Mouse (Mus musculus) heart, embryonic 10.5 days (tissue): Measurements from ENCODE around the gene Acd. TPM values are rescaled to one million over a fixed set of nuclear protein-coding genes. Genes with fewer than 3 reads are reported as not detected.

ENCODE experiments used
- DNase-seq: peaks from one replicate; pipeline ENCODE4 v3.0.0-alpha.2; 2017; ENCODE audit warnings: low spot score
- H3K27ac ChIP-seq: fragments of 300-500 bp; sonication (generic); 2 replicates; pipeline ENCODE4 v1.5.1; 2016; ENCODE audit warnings: mild to moderate bottlenecking
- H3K27me3 ChIP-seq: fragments of 300-500 bp; sonication (generic); 2 replicates; pipeline ENCODE4 v1.6.1; 2016; ENCODE audit warnings: mild to moderate bottlenecking; ENCODE audit not compliant: poor library complexity, insufficient read depth, severe bottlenecking
- H3K36me3 ChIP-seq: fragments of 300-500 bp; sonication (generic); 2 replicates; pipeline ENCODE4 v1.6.1; 2016; ENCODE audit warnings: mild to moderate bottlenecking, moderate library complexity
- H3K4me1 ChIP-seq: fragments of 300-500 bp; sonication (generic); 2 replicates; pipeline ENCODE4 v1.6.1; 2016; ENCODE audit warnings: mild to moderate bottlenecking
- H3K4me3 ChIP-seq: fragments of 300-500 bp; sonication (generic); 2 replicates; pipeline ENCODE4 v1.5.1; 2016; ENCODE audit warnings: mild to moderate bottlenecking, moderate library complexity
- H3K9me3 ChIP-seq: fragments of 300-500 bp; sonication (generic); 2 replicates; pipeline ENCODE4 v1.6.1; 2016; ENCODE audit warnings: mild to moderate bottlenecking, moderate library complexity
- WGBS: fragments of 180-500 bp; shearing (Covaris S2); methylation state at CpG from one replicate; pipeline ENCODE4 v1.1.7; 2016; 5-methylcytosine and 5-hydroxymethylcytosine counted together
- polyA plus RNA-seq: library from polyadenylated mRNA; unstranded; fragments of >200 nt; fragmentation: Nextera tagmentation; extraction: Ambion mirVana; gene quantifications from 2 replicates; pipeline ENCODE4 v1.2.1, GENCODE M21; 2016

Gene Acd
- polyA plus RNA-seq, 1 experiment from 2014 or later, result 52.9 TPM

DNA sequence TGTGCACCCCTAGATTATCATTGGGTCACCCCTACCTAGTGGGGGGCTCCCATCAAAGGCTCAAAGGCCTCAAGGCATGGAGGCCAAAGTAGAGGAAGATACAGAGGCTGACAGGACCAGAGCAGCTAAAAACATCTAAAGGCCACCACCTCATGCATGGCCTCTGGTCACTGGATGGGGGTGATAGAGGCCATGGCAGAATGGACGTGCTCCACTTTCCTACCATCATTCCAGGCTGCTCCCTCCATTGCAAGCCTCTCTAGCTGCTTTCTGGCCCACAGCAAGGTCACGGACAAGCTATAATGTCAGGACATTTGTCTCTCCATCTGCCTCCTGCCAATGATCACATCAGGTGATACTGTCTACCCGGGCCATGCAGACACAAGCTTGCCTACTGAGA lies 11.4 kb upstream of the Acd start:
- Histone ChIP-seq H3K4me3 (no peak overlapping the region), H3K36me3 (peaks cover 18% of the 10 kb centered on the region), H3K27me3 (no peaks in the 10 kb centered on the region), H3K4me1 (peaks cover 8% of the 10 kb centered on the region), H3K9me3 (no peaks in the 10 kb centered on the region), H3K27ac (no peak overlapping the region)
- WGBS, result 78% methylated on average over 3 of the region's 3 CpGs
- DNase-seq, result no peak

DNA sequence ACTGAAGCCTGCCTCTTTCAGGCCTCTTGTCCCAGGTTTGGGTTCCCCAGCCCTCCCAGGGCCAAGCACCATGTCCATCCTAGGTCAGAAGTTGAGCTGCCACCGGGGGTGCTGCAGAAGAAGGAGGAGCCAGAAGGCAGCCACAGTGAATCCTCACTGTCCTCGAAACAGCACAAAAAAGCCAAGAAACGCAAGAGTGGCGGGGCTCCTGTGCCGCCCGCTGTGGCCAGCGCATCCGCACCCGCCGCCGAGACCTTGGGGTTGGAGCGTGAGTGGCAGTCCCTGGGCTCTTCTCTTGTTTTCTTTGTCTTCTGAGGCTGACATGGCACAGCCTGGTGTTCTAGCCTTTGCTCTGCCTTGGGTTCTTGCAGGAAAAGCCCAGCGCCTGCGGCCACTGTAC lies 8.4 kb upstream of the Acd start:
- H3K27me3 ChIP-seq, result no peaks in the 10 kb centered on the region
- peaks cover 3% of the 10 kb centered on the region for H3K36me3 ChIP-seq
- no peak overlapping the region for H3K27ac ChIP-seq
- peaks cover 20% of the 10 kb centered on the region for H3K4me1 ChIP-seq
- WGBS, result 74% methylated on average over 14 of the region's 14 CpGs
- H3K9me3 ChIP-seq, result no peaks in the 10 kb centered on the region
- no peak for DNase-seq
- no peak overlapping the region for H3K4me3 ChIP-seq

DNA sequence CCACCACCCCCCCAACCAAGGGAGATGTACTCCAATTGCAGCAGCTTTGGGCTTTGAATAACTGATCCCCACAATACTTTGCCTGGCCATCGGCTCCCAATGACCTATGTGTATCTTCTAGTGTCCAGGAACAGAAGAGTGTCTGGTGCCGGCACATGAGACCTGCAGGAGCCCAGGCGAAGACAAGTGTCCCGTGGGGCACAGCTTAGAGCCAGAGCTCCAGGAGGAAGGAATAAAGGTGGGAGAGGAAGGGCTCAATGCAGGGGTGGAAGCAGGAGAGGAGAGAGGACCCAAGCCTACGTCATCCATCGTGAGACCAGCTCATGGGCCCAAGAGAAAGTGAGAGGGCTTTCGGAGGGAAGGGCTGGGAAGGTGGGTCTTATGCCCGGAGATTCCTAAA lies 7.8 kb upstream of the Acd start:
- Histone ChIP-seq H3K4me1 (peaks cover 20% of the 10 kb centered on the region), H3K27me3 (no peaks in the 10 kb centered on the region), H3K9me3 (no peaks in the 10 kb centered on the region), H3K27ac (no peak overlapping the region), H3K36me3 (peaks cover 10% of the 10 kb centered on the region), H3K4me3 (no peak overlapping the region)
- WGBS, result 87% methylated on average over 8 of the region's 8 CpGs
- no peak for DNase-seq

DNA sequence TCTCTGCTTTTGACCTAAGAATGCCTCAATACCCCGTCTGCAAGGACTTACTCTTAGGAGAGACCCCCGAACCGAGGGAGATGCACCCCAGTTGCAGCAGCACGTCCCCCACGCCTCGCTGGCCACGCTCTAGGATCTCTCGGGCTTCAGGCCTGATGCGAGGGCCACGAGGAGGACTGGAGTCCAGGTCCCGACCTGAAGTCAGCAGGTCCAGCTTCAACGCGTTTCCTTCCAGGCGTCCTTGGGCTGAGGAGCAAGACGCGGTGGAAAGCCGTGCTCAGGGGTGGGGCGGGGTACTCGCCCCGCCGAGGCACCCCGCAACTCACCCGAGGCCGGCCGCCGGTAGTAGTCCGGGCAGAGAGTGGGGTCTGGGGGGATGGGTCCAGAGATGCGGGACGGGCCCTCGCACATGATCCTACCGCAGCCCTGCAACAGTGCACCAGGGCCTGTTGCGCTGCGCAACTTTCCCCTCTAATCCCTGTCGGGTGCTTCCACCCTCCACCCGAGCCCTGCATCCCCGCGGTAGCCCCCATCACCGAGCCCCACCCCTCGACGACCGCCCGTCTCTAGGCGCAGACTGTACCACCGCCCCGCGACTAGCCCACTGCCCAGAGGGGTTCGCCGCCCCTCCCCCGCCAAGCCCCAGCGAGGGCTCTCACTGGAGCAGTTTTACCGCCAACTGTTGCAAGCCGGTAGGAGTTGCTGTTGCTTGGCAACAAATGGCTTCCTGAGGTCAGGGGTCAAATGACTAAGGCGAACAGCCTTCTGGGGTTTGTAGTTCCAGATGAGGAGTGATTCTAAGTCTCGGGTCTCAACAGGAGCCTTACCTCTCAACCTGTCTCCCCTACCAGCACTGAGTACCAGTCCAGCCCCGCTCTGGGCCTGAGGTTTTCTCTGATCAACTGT lies 6.8 kb upstream of the Acd start, which contains the start of the genes 4933405L10Rik and Enkd1:
TSS of gene 4933405L10Rik (plus strand) at position 158 of the 906 bp plus-strand sequence.
TSS of gene Enkd1 (minus strand) at position 713 of the 906 bp plus-strand sequence.
- Histone ChIP-seq H3K27ac (peak within 1 kb of the TSS; percentile 84), H3K4me3 (peak within 1 kb of the TSS; percentile 79), H3K36me3 (peaks cover 19% of the 10 kb centered on the region), H3K27me3 (no peaks in the 10 kb centered on the region), H3K9me3 (no peaks in the 10 kb centered on the region), H3K4me1 (peaks cover 21% of the 10 kb centered on the region)
- peak; percentile 95 for DNase-seq
- WGBS, result 1% methylated on average over 55 of the region's 55 CpGs

DNA sequence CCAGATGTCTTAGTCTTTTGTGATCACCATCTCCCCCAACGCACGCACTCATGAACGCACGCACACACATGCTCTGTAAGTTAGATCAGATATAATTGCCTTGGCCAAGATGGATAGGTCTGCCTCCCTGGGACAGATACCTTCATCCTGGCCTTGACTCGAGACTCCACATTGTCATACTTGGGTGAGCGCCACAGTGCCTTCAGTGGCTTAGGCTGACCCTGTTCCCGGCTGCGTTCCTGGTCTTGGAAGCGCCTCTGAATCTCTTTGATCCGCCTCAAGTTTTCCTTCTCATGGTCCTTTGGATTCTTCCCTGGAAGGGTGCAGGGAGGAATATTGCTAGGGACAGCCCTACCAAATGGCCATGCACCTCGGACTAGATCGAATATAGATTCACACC lies 5.5 kb upstream of the Acd start:
- H3K4me1 ChIP-seq, result peaks cover 34% of the 10 kb centered on the region
- no peaks in the 10 kb centered on the region for H3K27me3 ChIP-seq
- H3K27ac ChIP-seq, result no peak overlapping the region
- H3K4me3 ChIP-seq, result peak overlapping the region; percentile 79
- WGBS, result 86% methylated on average over 12 of the region's 12 CpGs
- H3K9me3 ChIP-seq, result no peaks in the 10 kb centered on the region
- H3K36me3 ChIP-seq, result peaks cover 22% of the 10 kb centered on the region
- no peak for DNase-seq

DNA sequence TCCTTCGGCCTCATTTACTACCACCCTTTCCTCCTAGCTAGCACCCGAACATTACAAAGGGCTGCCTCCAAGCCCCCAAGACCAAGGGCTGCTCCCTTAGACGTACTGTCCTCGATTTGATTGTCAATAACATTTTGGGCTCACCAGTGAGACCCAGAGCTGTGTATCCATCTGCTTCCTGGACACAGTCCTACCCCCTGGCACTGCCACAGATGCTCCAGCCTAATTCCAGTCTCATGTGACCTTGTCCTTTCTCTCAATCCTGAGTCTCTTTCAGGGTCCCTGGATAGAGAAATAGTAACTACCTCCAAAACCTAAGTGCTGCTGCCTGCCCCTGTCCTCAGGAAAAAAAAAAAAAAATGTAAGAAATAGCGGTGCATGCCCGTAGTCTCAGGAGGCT lies 4.1 kb upstream of the Acd start:
- Histone ChIP-seq H3K27me3 (no peaks in the 10 kb centered on the region), H3K9me3 (no peaks in the 10 kb centered on the region), H3K4me3 (no peak overlapping the region), H3K27ac (no peak overlapping the region), H3K4me1 (peaks cover 39% of the 10 kb centered on the region), H3K36me3 (peaks cover 22% of the 10 kb centered on the region)
- DNase-seq, result no peak
- WGBS, result 86% methylated on average over 6 of the region's 6 CpGs

DNA sequence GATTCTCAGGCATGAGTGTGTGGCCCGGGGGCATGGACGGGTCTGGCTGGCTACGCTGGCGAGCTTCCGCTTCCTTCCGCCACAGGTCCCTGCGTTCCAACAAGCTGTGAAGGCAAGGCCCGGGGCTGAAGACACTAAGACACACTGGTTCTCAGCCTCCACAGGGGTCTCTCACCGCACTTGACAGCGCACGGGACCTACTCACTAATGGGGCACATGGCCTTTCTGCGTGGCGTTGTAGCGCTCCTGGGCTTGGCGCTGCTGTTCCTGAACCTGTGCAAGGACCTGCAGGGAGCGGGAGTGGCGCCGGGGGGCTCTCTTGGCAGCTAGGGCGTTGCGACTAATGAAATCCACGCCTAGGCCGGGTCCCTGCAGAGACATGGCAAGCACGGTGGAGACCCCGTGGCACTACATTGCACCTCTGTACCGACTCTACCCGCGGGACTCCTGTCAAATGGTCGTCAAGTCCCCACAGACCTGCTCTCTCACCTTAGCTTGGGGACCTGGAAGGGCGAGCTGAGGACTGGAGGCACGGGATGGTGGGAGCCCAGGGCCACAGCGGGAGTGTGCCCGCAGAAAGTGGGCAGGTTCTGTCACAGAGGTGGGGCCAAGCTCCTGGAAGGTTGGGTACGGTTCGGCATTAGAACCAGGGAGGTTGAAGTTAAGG lies 3.4 kb upstream of the Acd start:
- Histone ChIP-seq H3K9me3 (no peaks in the 10 kb centered on the region), H3K4me3 (no peak overlapping the region), H3K4me1 (peaks cover 46% of the 10 kb centered on the region), H3K27ac (no peak overlapping the region), H3K36me3 (peaks cover 25% of the 10 kb centered on the region), H3K27me3 (no peaks in the 10 kb centered on the region)
- DNase-seq, result peak; percentile 74
- WGBS, result 91% methylated on average over 34 of the region's 34 CpGs

DNA sequence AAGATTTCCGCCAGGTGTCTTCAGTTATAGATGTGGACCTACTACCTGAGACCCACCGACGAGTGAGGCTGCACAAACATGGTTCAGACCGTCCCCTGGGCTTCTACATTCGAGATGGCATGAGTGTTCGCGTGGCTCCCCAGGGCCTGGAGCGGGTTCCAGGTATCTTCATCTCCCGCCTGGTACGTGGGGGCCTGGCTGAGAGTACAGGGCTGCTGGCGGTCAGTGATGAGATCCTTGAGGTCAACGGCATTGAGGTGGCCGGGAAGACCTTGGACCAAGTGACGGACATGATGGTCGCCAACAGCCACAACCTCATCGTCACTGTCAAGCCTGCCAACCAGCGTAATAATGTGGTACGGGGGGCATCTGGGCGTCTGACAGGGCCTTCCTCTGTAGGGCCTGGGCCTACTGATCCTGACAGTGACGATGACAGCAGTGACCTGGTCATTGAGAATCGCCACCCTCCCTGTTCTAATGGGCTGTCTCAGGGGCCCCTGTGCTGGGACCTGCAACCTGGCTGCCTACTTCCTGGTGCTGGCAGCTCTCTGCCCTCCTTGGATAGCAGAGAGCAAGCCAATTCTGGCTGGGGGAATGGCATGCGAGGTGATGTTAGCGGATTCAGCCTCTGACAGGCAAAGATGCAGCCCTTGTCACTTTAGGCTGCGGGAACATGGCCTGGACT lies 2.0 kb upstream of the Acd start:
- 91% methylated on average over 24 of the region's 24 CpGs for WGBS
- Histone ChIP-seq H3K4me1 (peaks cover 42% of the 10 kb centered on the region), H3K4me3 (no peak overlapping the region), H3K9me3 (no peaks in the 10 kb centered on the region), H3K36me3 (peaks cover 36% of the 10 kb centered on the region), H3K27ac (no peak overlapping the region), H3K27me3 (no peaks in the 10 kb centered on the region)
- no peak for DNase-seq

DNA sequence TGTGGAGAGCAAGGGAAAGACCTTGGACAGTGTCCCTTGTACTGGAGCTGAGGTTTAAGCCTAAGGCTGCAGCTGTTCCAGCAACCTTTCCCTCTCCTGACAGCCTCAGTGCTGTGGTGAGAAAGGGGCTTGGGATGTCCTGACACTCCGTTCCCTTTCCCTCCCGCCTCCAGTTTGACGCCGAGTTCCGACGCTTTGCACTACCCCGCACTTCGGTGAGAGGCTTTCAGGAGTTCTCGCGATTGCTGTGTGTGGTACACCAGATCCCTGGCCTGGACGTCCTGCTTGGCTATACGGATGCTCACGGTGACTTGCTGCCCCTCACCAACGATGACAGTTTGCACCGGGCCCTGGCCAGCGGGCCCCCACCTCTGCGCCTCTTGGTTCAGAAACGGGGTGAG lies 1.1 kb upstream of the Acd start:
- no peak for DNase-seq
- no peaks in the 10 kb centered on the region for H3K9me3 ChIP-seq
- peak overlapping the region; percentile 85; the same call in 1 of the 2 replicates for H3K27ac ChIP-seq
- H3K27me3 ChIP-seq, result no peaks in the 10 kb centered on the region
- 43% methylated on average over 18 of the region's 18 CpGs for WGBS
- peaks cover 35% of the 10 kb centered on the region for H3K4me1 ChIP-seq
- peaks cover 45% of the 10 kb centered on the region for H3K36me3 ChIP-seq
- peak overlapping the region; percentile 81 for H3K4me3 ChIP-seq

DNA sequence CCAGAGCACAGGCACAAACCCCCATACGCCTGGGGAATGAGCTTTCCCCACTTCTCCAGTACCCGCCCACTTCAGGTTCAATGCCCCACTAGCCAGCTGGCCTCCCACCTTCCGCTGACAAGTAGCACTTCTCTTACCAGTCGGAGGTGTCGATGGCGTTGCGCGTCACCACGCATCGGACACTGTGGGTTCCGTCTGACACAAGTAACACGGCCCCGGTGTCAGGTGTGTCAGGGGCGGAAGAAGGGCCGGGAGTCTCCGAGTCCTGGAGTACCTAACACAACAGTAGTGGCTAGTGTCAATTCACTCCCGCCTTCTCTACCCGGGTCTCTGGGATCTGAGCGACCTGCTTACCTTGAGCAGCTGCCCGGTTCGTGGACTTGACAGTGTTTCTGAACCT lies 336 bp downstream of the Acd start:
- WGBS, result 0% methylated on average over 21 of the region's 21 CpGs
- Histone ChIP-seq H3K36me3 (peaks cover 48% of the 10 kb centered on the region), H3K27ac (peak overlapping the region; percentile 85), H3K4me3 (peak overlapping the region; percentile 81), H3K9me3 (no peaks in the 10 kb centered on the region), H3K4me1 (peaks cover 26% of the 10 kb centered on the region), H3K27me3 (peaks cover 2% of the 10 kb centered on the region; the same call in 1 of the 2 replicates)
- DNase-seq, result no peak

DNA sequence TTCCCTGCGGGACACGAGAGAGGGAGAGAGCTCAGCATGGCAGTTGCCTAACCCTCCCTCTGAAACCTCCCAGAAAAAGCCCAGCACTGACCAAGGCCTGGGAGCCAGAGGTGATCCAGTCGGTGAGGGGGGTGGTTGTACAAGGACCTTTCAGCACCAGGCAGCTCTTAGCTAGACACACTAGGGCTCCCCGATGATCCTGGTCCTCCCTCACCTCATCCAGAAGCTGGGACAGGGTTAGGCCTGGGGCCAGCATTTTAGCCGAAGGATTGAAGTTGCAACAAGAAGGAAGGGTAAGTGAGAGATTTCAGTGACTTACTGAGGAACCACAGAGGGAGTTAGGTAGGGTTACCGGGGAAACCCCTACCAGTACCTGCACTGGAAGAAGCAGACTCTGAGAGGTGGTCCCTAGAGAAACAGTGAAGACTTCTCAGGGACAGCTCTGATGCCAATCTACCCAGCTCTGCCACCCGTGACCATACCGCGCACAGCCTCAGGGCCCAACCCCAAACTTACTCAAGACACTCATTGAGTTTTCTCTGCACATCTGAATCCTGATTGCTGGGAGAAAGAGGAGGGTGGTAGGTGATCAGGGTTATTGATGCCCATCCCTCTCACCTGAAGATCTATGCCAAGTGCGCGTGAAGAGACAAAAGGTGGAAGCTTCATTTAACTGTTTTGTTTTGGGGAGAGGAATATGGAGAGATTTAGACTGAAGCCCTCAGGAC lies 1.2 kb downstream of the Acd start:
- Histone ChIP-seq H3K4me1 (peaks cover 29% of the 10 kb centered on the region), H3K4me3 (peak overlapping the region; percentile 81), H3K36me3 (peaks cover 51% of the 10 kb centered on the region), H3K27ac (no peak overlapping the region), H3K9me3 (no peaks in the 10 kb centered on the region), H3K27me3 (peaks cover 11% of the 10 kb centered on the region)
- DNase-seq, result no peak
- 85% methylated on average over 11 of the region's 11 CpGs for WGBS

DNA sequence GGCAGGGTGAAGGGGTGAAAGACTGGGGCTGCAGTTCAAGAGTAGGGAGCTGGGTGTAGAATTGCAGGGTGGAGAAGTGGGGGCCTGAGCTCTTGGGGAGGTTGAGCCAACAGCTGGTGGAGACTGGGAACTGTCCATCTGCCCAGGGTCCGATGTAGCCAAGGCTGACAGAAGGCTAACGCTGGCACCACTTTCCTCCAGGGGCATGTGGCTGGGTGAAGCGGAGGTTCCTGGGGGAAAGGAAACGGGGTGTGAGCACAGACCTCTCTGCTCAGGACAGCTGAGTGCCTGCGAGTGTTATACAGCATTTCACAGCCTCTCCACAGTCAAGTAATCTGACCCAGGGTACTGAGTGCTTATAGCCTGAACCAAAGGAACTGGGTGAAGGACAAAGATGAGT lies 2.2 kb downstream of the Acd start:
- DNase-seq, result no peak
- Histone ChIP-seq H3K4me1 (peaks cover 38% of the 10 kb centered on the region), H3K4me3 (no peak overlapping the region), H3K27me3 (peaks cover 19% of the 10 kb centered on the region), H3K36me3 (peaks cover 42% of the 10 kb centered on the region), H3K9me3 (no peaks in the 10 kb centered on the region), H3K27ac (no peak overlapping the region)
- WGBS, result 86% methylated on average over 5 of the region's 5 CpGs
